Mouse (Mus musculus): ENCODE data around the gene Snrnp70.
A peak's percentile ranks its signal among the peaks of the same experiment; 100 is the strongest.

GRCm38 (mm10) chr7:45403532-45404261 is 8.2 kb upstream of the Snrnp70 start:
- TF ChIP-seq CTCF (IDR thresholded peaks at IDR 0.05; ENCODE audit: low read depth) (peak; percentile 77), EP300 (IDR thresholded peaks at IDR 0.05; ENCODE audit: low read depth) (no peak)

All from liver, postnatal 0 days (tissue).